Mouse (Mus musculus) myocyte (in vitro differentiated cells): Measurements from ENCODE around the gene Kcnk1. TPM values are rescaled to one million over a fixed set of nuclear protein-coding genes. Genes with fewer than 3 reads are reported as not detected.

Experiments used
- H3K27me3 ChIP-seq: one replicate; pipeline ENCODE4 v1.6.1; 2011; ENCODE audit not compliant: control insufficient read depth, insufficient read depth, insufficient read length
- H3K36me3 ChIP-seq: one replicate; pipeline ENCODE4 v1.6.1; 2011; ENCODE audit not compliant: control insufficient read depth, insufficient read depth
- H3K4me2 ChIP-seq: one replicate; pipeline ENCODE4 v1.6.1; 2011; ENCODE audit warnings: low read depth, control low read depth
- H3K4me3 ChIP-seq: one replicate; pipeline ENCODE4 v1.5.1; 2011; ENCODE audit warnings: mild to moderate bottlenecking, control low read depth, moderate library complexity
- H3K79me2 ChIP-seq: one replicate; pipeline ENCODE4 v1.6.1; 2011; ENCODE audit not compliant: control insufficient read depth, insufficient read depth
- H3ac ChIP-seq: one replicate; pipeline ENCODE4 v1.6.1; 2011; ENCODE audit not compliant: control insufficient read depth, insufficient read length
- CEBPB ChIP-seq: IDR thresholded peaks from 2 replicates; pipeline ENCODE4 v1.6.1; 2011; ENCODE audit warnings: mild to moderate bottlenecking, moderate library complexity; ENCODE audit not compliant: poor library complexity, insufficient read depth, severe bottlenecking
- E2F4 ChIP-seq: IDR thresholded peaks from one replicate; pipeline ENCODE4 v1.6.1; 2011; ENCODE audit warnings: mild to moderate bottlenecking, control low read depth, moderate library complexity; ENCODE audit not compliant: insufficient read depth
- MAX ChIP-seq: IDR thresholded peaks from one replicate; pipeline ENCODE4 v1.6.1; 2011; ENCODE audit warnings: low read depth, mild to moderate bottlenecking, control low read depth
- MYOD1 ChIP-seq, 3 experiments: IDR thresholded peaks; one replicate each; pipeline ENCODE4 v1.6.1; 2011; ENCODE audit warnings: control low read depth in 2 of 3, low read depth in 2 of 3, mild to moderate bottlenecking in 2 of 3, moderate library complexity in 1 of 3; ENCODE audit not compliant: insufficient read length in 2 of 3, control insufficient read depth in 1 of 3
- MYOG ChIP-seq, 3 experiments: IDR thresholded peaks; one replicate each; pipeline ENCODE4 v1.6.1; 2011; ENCODE audit warnings: control low read depth in 2 of 3, low read depth in 2 of 3, mild to moderate bottlenecking in 2 of 3; ENCODE audit not compliant: insufficient read length in 2 of 3, control insufficient read depth in 1 of 3, insufficient read depth in 1 of 3
- POLR2A ChIP-seq: IDR thresholded peaks from one replicate; pipeline ENCODE4 v1.6.1; 2011; ENCODE audit warnings: low read depth, mild to moderate bottlenecking, control low read depth, moderate library complexity; ENCODE audit not compliant: insufficient read length
- POLR2AphosphoS2 ChIP-seq: IDR thresholded peaks from one replicate; pipeline ENCODE4 v1.6.1; 2011; ENCODE audit warnings: low read depth, control low read depth; ENCODE audit not compliant: insufficient read length
- REST ChIP-seq: IDR thresholded peaks from one replicate; pipeline ENCODE4 v1.6.1; 2011; ENCODE audit warnings: mild to moderate bottlenecking, control low read depth, moderate library complexity; ENCODE audit not compliant: insufficient read depth, insufficient read length
- SRF ChIP-seq: IDR thresholded peaks from one replicate; pipeline ENCODE4 v1.6.1; 2011; ENCODE audit warnings: low read depth; ENCODE audit not compliant: control insufficient read depth, insufficient read length
- TCF12 ChIP-seq: IDR thresholded peaks from one replicate; pipeline ENCODE4 v1.6.1; 2011; ENCODE audit warnings: mild to moderate bottlenecking, control low read depth; ENCODE audit not compliant: poor library complexity, insufficient read depth, severe bottlenecking
- TCF3 ChIP-seq: IDR thresholded peaks from one replicate; pipeline ENCODE4 v1.6.1; 2011; ENCODE audit warnings: low read depth, control low read depth; ENCODE audit not compliant: insufficient read length
- USF1 ChIP-seq: IDR thresholded peaks from one replicate; pipeline ENCODE4 v1.6.1; 2011; ENCODE audit warnings: low read depth, mild to moderate bottlenecking, control low read depth, moderate library complexity
- polyA plus RNA-seq: library from polyadenylated mRNA; unstranded; fragments of >200 nt; fragmentation: generic; extraction: Trizol; gene quantifications from one replicate; pipeline ENCODE4 v1.2.1, GENCODE M21; 2012; ENCODE audit warnings: missing spikeins

Kcnk1 gene
- polyA plus RNA-seq, 1 experiment: not detected

DNA sequence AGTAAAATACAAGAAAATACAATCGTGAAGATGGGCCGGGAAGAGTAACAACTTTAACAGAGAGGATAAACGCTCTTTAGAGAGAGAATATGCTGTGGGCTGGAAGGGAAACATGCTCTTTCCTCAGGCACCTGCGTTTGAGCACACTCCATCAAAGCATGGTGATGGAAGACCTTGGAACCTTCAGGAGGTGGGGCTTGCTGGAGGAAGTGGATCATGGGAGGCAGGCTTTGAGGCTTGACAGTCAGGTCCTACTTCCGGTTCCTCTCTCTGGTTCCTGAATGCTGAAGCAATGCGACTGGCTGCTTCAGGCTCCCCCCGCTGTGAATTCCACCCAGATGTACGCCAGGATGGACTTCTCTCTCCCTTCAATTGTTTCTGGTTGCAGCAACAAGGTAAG, 34.9 kb upstream of the Kcnk1 start:
- TF ChIP-seq MYOD1 (IDR thresholded peaks at IDR 0.05; ENCODE audit: control insufficient read depth in 1 of 3, insufficient read length in 2 of 3, low read depth in 2 of 3) (no peak), USF1 (no peak), SRF (no peak), E2F4 (no peak), MYOG (IDR thresholded peaks at IDR 0.05; ENCODE audit: control insufficient read depth in 1 of 3, insufficient read depth in 1 of 3, insufficient read length in 2 of 3, low read depth in 2 of 3) (no peak), CEBPB (no peak), POLR2AphosphoS2 (no peak), TCF3 (no peak), TCF12 (no peak), MAX (no peak)
- H3K4me3 ChIP-seq: no peak overlapping the region

GRCm38 (mm10) chr8:125961790-125962189, 33.2 kb upstream of the Kcnk1 start:
- Histone ChIP-seq H3K4me3 (no peak overlapping the region), H3ac (no peak overlapping the region), H3K79me2 (no peaks in the 10 kb centered on the region), H3K36me3 (no peaks in the 10 kb centered on the region), H3K4me2 (no peak overlapping the region), H3K27me3 (no peaks in the 10 kb centered on the region)
- TF ChIP-seq POLR2AphosphoS2 (no peak), POLR2A (no peak)

More for the DNA sequence above, 34.9 kb upstream of the Kcnk1 start:
- H3K36me3 ChIP-seq: no peaks in the 10 kb centered on the region
- no peaks in the 10 kb centered on the region for H3K79me2 ChIP-seq
- H3K4me2 ChIP-seq: no peak overlapping the region
- H3ac ChIP-seq: no peak overlapping the region
- H3K27me3 ChIP-seq: no peaks in the 10 kb centered on the region

DNA sequence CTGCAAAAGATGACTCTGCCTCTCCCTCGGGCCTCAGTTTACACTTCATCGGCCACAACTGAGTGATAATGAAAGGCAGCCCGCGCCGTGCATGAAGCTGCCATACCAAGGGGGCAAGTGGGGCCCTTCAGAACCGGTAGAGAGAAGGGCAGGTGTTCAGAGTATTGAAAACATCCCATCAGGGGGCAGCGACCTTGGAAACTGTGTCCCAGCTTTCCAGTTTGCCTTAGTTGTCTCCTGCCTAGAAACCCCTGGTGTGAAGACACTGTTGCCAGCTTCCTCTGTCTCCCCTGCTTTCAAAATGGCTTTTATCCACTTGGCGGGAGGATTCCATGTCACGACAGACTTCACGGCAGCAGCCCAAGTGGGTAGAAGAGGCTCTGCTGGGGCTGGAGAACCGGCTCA, 31.2 kb upstream of the Kcnk1 start:
- Histone ChIP-seq H3K27me3 (no peaks in the 10 kb centered on the region), H3K4me3 (no peak overlapping the region)

GRCm38 (mm10) chr8:125971336-125971735, 23.6 kb upstream of the Kcnk1 start:
- H3K27me3 ChIP-seq: no peaks in the 10 kb centered on the region
- no peak overlapping the region for H3ac ChIP-seq
- no peaks in the 10 kb centered on the region for H3K79me2 ChIP-seq
- H3K4me2 ChIP-seq: no peak overlapping the region
- no peak overlapping the region for H3K4me3 ChIP-seq
- no peaks in the 10 kb centered on the region for H3K36me3 ChIP-seq
- TF ChIP-seq SRF: no peak
- TF ChIP-seq E2F4: no peak
- no peak for TF ChIP-seq POLR2AphosphoS2
- no peak for TF ChIP-seq MYOG (IDR thresholded peaks at IDR 0.05; ENCODE audit: control insufficient read depth in 1 of 3, insufficient read depth in 1 of 3, insufficient read length in 2 of 3, low read depth in 2 of 3)
- no peak for TF ChIP-seq MAX
- TF ChIP-seq MYOD1 (IDR thresholded peaks at IDR 0.05; ENCODE audit: control insufficient read depth in 1 of 3, insufficient read length in 2 of 3, low read depth in 2 of 3): no peak
- no peak for TF ChIP-seq USF1

More for the DNA sequence above, 31.2 kb upstream of the Kcnk1 start:
- Histone ChIP-seq H3K36me3 (no peaks in the 10 kb centered on the region), H3ac (no peak overlapping the region), H3K4me2 (no peak overlapping the region), H3K79me2 (no peaks in the 10 kb centered on the region)
- TF ChIP-seq POLR2A: no peak
- TF ChIP-seq CEBPB: no peak
- TF ChIP-seq MYOG (IDR thresholded peaks at IDR 0.05; ENCODE audit: control insufficient read depth in 1 of 3, insufficient read depth in 1 of 3, insufficient read length in 2 of 3, low read depth in 2 of 3): no peak
- TF ChIP-seq E2F4: no peak
- TF ChIP-seq POLR2AphosphoS2: no peak
- no peak for TF ChIP-seq TCF12
- no peak for TF ChIP-seq MYOD1 (IDR thresholded peaks at IDR 0.05; ENCODE audit: control insufficient read depth in 1 of 3, insufficient read length in 2 of 3, low read depth in 2 of 3)
- no peak for TF ChIP-seq MAX
- TF ChIP-seq USF1: no peak
- TF ChIP-seq SRF: no peak
- no peak for TF ChIP-seq TCF3

DNA sequence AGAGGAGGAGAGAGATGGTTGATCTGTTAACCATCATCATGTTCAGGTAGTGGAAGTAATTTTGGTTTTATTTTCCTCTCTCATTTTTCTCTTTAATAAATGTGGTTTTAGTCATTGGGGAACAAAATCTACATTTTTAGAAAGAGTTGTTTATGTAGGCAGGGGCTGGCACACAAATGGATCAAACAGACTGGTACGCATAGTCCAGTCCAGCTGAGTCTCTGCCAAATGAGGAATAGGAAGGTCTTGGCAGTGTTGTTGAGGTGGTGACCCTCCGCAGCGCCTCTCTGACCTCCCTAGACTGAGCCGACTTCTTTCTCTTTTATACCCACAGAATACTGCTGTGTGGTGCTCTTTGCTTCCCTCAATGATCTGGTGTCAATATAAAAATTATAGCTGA, 19.0 kb upstream of the Kcnk1 start:
- Histone ChIP-seq H3K79me2 (no peaks in the 10 kb centered on the region), H3K4me3 (no peak overlapping the region), H3K36me3 (no peaks in the 10 kb centered on the region), H3K4me2 (no peak overlapping the region), H3ac (no peak overlapping the region), H3K27me3 (no peaks in the 10 kb centered on the region)
- TF ChIP-seq TCF3: no peak
- TF ChIP-seq MYOG (IDR thresholded peaks at IDR 0.05; ENCODE audit: control insufficient read depth in 1 of 3, insufficient read depth in 1 of 3, insufficient read length in 2 of 3, low read depth in 2 of 3): no peak
- TF ChIP-seq POLR2AphosphoS2: no peak
- no peak for TF ChIP-seq E2F4
- TF ChIP-seq REST: no peak
